16 mouse cellular contexts compared by ENCODE assay signal in genomic region chr13:94011996-94012575, GRCm38 (mm10). TPM values are rescaled to one million over a fixed set of nuclear protein-coding genes. Genes with fewer than 3 reads are reported as not detected.
DNase-seq lines count a peak whose midpoint lies in the region; ATAC-seq and TF ChIP-seq lines count a peak whose summit lies in the region.
"Had no signal": no experiment of that assay in that cellular context is flagged by ENCODE, and none has a peak within 500 bp of the region (broad histone marks: within the 10 kb centered on the region; RNA-seq: fewer than 3 reads in every experiment).

No protein-coding gene starts in this region.

- no peak for TF ChIP-seq POLR2A in limb, embryonic 14.5 days (IDR thresholded peaks at IDR 0.05; ENCODE audit: borderline replicate concordance, extremely low read depth, insufficient read depth, insufficient read length)

- no peak overlapping the region for H3K4me3 ChIP-seq in lung, postnatal 0 days (ENCODE audit: low read depth, low read length)
- no peak overlapping the region for H3K4me3 ChIP-seq in gastrocnemius, adult 2 months
- H3K4me3 ChIP-seq in limb, embryonic 14.5 days (replicated peaks; ENCODE audit: low read length), result no peak overlapping the region
- H3K4me3 ChIP-seq in layer of hippocampus, adult 2 months, result no peak overlapping the region
- H3K4me3 ChIP-seq: forebrain, embryonic 15.5 days; heart, embryonic 15.5 days; hindbrain, embryonic 15.5 days; limb, embryonic 12.5 days; midbrain, embryonic 10.5 days had no signal

- H3K9ac ChIP-seq in lung, postnatal 0 days (replicated peaks; ENCODE audit: low read depth), result no peak overlapping the region
- H3K9ac ChIP-seq in limb, embryonic 14.5 days (ENCODE audit: low read depth, low read length, severe bottlenecking), result no peak overlapping the region
- H3K9ac ChIP-seq: forebrain, embryonic 15.5 days; heart, embryonic 15.5 days; hindbrain, embryonic 15.5 days; limb, embryonic 12.5 days had no signal

- TF ChIP-seq CTCF in lung, postnatal 0 days (IDR thresholded peaks at IDR 0.05), result no peak
- no peak for TF ChIP-seq CTCF in gastrocnemius, adult 2 months (IDR thresholded peaks at IDR 0.05)
- TF ChIP-seq CTCF in layer of hippocampus, adult 2 months (conservative IDR thresholded peaks at IDR 0.05), result no peak

- no peak overlapping the region for H3K27ac ChIP-seq in lung, postnatal 0 days (ENCODE audit: low read length)
- H3K27ac ChIP-seq in gastrocnemius, adult 2 months, result no peak overlapping the region
- H3K27ac ChIP-seq in limb, embryonic 14.5 days (replicated peaks; ENCODE audit: low read depth, low read length), result no peak overlapping the region
- no peak overlapping the region for H3K27ac ChIP-seq in layer of hippocampus, adult 2 months
- H3K27ac ChIP-seq: forebrain, embryonic 15.5 days; heart, embryonic 15.5 days; hindbrain, embryonic 15.5 days; kidney, postnatal 0 days; limb, embryonic 12.5 days; midbrain, embryonic 10.5 days had no signal

- H3K36me3 ChIP-seq in lung, postnatal 0 days (ENCODE audit: insufficient read depth, low read length), result no peaks in the 10 kb centered on the region
- no peaks in the 10 kb centered on the region for H3K36me3 ChIP-seq in limb, embryonic 14.5 days (ENCODE audit: control insufficient read depth, insufficient read depth, low read length)
- H3K36me3 ChIP-seq: forebrain, embryonic 15.5 days; heart, embryonic 15.5 days; hindbrain, embryonic 15.5 days; limb, embryonic 12.5 days; midbrain, embryonic 10.5 days had no signal

- H3K4me2 ChIP-seq in lung, postnatal 0 days (replicated peaks; ENCODE audit: low read depth, low read length), result no peak overlapping the region
- H3K4me2 ChIP-seq in limb, embryonic 14.5 days (replicated peaks; ENCODE audit: low read depth, low read length, severe bottlenecking), result no peak overlapping the region
- H3K4me2 ChIP-seq: forebrain, embryonic 15.5 days; heart, embryonic 15.5 days; hindbrain, embryonic 15.5 days; limb, embryonic 12.5 days had no signal

- DNase-seq in lung, postnatal 0 days (ENCODE audit: low spot score), result no peak
- DNase-seq in lung, adult 18-20 months, result no peak
- peak; percentile 9 for DNase-seq in NIH3T3 (ENCODE audit: low read depth)
- peak; percentile 65 for DNase-seq in gastrocnemius, adult 2 months
- peak; percentile 70 for DNase-seq in limb, embryonic 14.5 days (ENCODE audit: low spot score)
- DNase-seq in layer of hippocampus, adult 2 months (ENCODE audit: low spot score in 2 of 2), result no peak
- no peak for DNase-seq in neural tube, embryonic 10.5 days (ENCODE audit: extremely low spot score, low spot score)
- DNase-seq: cerebellum, postnatal 10 days; thymus, postnatal 4 days had no signal

- no peak for TF ChIP-seq EP300 in lung, postnatal 0 days (IDR thresholded peaks at IDR 0.05)

- no peaks in the 10 kb centered on the region for H3K4me1 ChIP-seq in lung, postnatal 0 days (ENCODE audit: insufficient read depth, low read depth, low read length)
- peaks cover 8% of the 10 kb centered on the region for H3K4me1 ChIP-seq in limb, embryonic 14.5 days (ENCODE audit: control insufficient read depth, insufficient read depth, low read length)
- H3K4me1 ChIP-seq: forebrain, embryonic 15.5 days; heart, embryonic 15.5 days; hindbrain, embryonic 15.5 days; midbrain, embryonic 10.5 days had no signal

- H3K27me3 ChIP-seq in lung, postnatal 0 days (replicated peaks; ENCODE audit: insufficient read depth, low read length), result no peaks in the 10 kb centered on the region
- no peaks in the 10 kb centered on the region for H3K27me3 ChIP-seq in limb, embryonic 14.5 days (ENCODE audit: control insufficient read depth, insufficient read depth, low read length)
- H3K27me3 ChIP-seq: forebrain, embryonic 15.5 days; heart, embryonic 15.5 days; hindbrain, embryonic 15.5 days; limb, embryonic 12.5 days had no signal

- intact Hi-C loops in gastrocnemius, adult 2 months (cut with DNase I), result no loop called here

- H3K9me3 ChIP-seq in lung, postnatal 0 days (ENCODE audit: low read length), result no peaks in the 10 kb centered on the region
- no peaks in the 10 kb centered on the region for H3K9me3 ChIP-seq in limb, embryonic 14.5 days (ENCODE audit: control insufficient read depth, low read length)
- H3K9me3 ChIP-seq: forebrain, embryonic 15.5 days; heart, embryonic 15.5 days; hindbrain, embryonic 15.5 days; limb, embryonic 12.5 days; midbrain, embryonic 10.5 days had no signal

- ATAC-seq in lung, postnatal 0 days, result peak; percentile 57; the same call in 1 of the 2 replicates
- ATAC-seq in limb, embryonic 14.5 days (ENCODE audit: low FRiP score, low read depth), result peak; percentile 75
- ATAC-seq: forebrain, embryonic 15.5 days; intestine, embryonic 16.5 days had no signal

- WGBS in lung, postnatal 0 days, result 87% methylated on average over 4 of the region's 4 CpGs
- 84% methylated on average over 4 of the region's 4 CpGs for WGBS in limb, embryonic 14.5 days

RNA-seq across cellular contexts. Expression of gene Lhfpl2, which starts 45.5 kb away (rescaled TPM):
- 19.9 and 21.4 TPM in 2 replicates for polyA plus RNA-seq in lung, postnatal 0 days (2015; fragmentation: Nextera tagmentation; extraction: Ambion mirVana)
- total RNA-seq in gastrocnemius, adult 2 months (2021), result 1 to 10 TPM; 1.5 to 4.2 TPM
- 60.5 and 82.1 TPM in 2 replicates for polyA plus RNA-seq in limb, embryonic 14.5 days (2012; rRNA removed)
- polyA plus RNA-seq in limb, embryonic 14.5 days (2014; fragmentation: Nextera tagmentation; extraction: Ambion mirVana), result 69.4 and 71.9 TPM in 2 replicates
- 10 to 100 TPM; 25.1 to 26.5 TPM for total RNA-seq in layer of hippocampus, adult 2 months (2021)

Comparison
In these comparisons a context has a peak if more than half of its experiments do, and no peak if none do; other contexts are left out.
1. DNase-seq: peak in NIH3T3 (single experiment), gastrocnemius, adult 2 months (single experiment) and limb, embryonic 14.5 days (single experiment); none in lung, postnatal 0 days (single experiment), lung, adult 18-20 months (0 of 2), layer of hippocampus, adult 2 months (0 of 2) and neural tube, embryonic 10.5 days (single experiment).
2. RNA of gene Lhfpl2, which starts 45.5 kb away (total RNA-seq): 25.1 to 26.5 TPM in layer of hippocampus, adult 2 months; 1.5 to 4.2 TPM in gastrocnemius, adult 2 months; every median in the first group is over 4 times any median in the second.